Mouse (Mus musculus): ENCODE data around the gene Sema4g. TPM values are rescaled to one million over a fixed set of nuclear protein-coding genes. Genes with fewer than 3 reads are reported as not detected.
A peak's percentile ranks its signal among the peaks of the same experiment; 100 is the strongest.
"Not testable (repeated sequence)": the region's sequence is repeated elsewhere in the genome, so short reads cannot be mapped to it uniquely, and the experiment has no call there.

Sema4g gene
- total RNA-seq, 2 experiments from 2014 or later, result 59.6 to 62.9 TPM

DNA sequence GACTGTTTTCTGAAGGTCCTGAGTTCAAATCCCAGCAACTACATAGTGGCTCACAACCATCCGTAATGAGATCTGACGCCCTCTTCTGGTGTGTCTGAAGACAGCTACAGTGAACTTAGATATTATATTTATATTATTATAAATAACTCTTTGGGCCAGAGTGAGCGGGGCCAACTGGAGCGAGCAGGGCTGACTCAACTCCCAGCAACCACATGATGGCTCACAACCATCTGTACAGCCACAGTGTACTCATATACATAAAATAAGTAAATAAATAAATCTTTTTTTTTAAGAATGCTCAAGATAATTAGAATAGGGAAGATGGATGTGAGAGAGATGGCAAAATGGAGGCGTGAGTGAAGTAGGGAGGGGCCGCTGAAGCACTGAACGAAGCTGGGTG lies 49.3 kb downstream of the Sema4g start:
- intact Hi-C loops (cut with DNase I); DNase-seq (ENCODE audit: extremely low spot score in 1 of 2, low spot score in 2 of 2): not testable (repeated sequence)

- peak in 1 of 2 experiments; percentile 37 for DNase-seq (ENCODE audit: extremely low spot score in 1 of 2, low spot score in 2 of 2)
- intact Hi-C loops (cut with DNase I), result no loop called here
Observed at GRCm38 (mm10) chr19:45040214-45040613, 51.3 kb downstream of the Sema4g start.

DNA sequence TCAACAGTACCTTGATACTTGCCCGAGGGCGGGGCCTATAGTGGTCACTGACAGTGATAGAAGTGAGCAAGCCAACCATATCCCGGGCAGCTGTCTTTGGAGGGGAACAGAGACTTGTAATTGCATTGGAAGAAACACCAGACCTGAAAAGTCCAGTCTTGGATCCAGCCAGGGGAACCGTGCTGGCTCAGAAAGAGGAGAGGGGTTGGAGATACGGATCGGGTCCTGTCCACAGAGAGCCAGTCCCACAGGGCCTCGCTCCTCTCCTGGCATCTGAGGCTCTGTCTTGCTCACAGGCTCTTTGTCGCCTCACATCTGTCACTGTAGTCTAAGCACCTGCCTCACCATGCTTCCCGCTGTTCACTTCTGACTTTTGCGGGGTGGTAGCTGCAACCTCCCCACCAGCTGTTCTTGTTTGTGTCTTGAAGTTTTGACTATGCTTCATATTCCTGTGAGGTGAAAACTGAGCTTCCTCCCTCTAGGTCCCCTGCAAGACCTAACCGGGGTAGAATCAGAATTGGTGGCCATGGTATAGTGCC lies 55.6 kb downstream of the Sema4g start:
- intact Hi-C loops (cut with DNase I), result no loop called here
- DNase-seq (ENCODE audit: extremely low spot score in 1 of 2, low spot score in 2 of 2), result peak in 1 of 2 experiments; percentile 20

GRCm38 (mm10) chr19:45045236-45045635 lies 56.3 kb downstream of the Sema4g start:
- intact Hi-C loops (cut with DNase I), result no loop called here
- no peak for DNase-seq (ENCODE audit: extremely low spot score in 1 of 2, low spot score in 2 of 2)

DNA sequence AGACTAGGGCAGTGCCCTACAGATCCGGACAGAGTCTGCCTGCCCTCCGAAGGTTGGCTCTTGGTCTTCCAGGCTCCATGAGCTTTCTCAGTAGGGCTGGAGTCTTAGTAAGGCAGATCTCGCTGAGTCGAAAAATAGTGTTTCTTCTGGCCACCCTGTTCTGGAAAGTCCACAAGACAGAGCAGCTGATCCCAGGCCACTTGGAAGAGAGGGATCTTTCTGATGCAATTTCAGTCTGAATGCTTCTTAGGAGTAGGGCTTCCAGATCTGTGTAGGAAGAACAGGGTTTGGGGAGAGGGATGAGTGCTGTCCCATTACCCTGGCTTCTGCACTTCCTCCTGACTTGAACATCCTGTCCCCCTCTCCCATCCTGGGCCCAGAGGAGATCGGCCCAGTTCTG lies 56.8 kb downstream of the Sema4g start, which contains the start of gene Pdzd7:
TSS of gene Pdzd7 (minus strand) at position 67 of the 400 bp plus-strand sequence.
- intact Hi-C loops (cut with DNase I), result no loop called here
- no peak for DNase-seq (ENCODE audit: extremely low spot score in 1 of 2, low spot score in 2 of 2)

DNA sequence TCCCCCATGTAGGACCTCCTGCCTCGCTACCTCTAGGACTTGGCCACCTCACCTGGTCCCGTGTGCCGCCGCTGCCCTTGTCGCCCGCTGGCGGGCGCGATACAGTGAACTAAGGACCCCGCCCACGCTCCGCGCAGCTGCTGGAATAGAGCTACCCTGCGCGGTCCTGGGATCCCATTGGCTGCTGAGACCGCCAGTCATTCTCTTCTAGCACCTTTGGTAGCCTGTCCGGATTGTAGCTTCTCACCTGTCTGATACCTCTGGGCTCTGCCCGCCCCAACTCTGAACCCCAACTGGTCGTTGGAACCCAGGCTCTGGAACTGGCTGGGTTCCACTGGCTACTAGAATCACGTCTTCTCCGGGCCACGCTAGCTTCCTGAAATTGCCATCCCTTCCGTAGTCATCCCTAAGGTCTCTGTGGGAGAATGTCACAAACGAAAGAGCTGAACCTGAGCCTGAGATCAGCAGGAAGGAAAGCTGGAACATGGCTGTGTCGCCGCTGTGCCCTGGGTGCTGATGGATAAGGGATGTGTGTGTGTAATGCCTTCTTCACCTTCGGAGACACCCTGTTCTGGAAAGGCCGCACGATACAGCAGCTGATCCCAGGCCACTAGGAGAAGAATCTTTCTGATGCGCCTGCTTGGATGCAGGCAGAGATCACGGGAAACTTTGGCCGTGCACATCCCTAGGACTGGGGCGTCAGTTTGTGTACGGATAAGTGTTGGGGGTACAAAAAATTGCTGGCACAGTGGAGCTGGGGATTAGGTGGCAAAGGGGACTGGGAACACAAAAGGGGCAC lies 57.8 kb downstream of the Sema4g start:
- intact Hi-C loops (cut with DNase I), result no loop called here
- peak; percentile 77 to 90 for DNase-seq (ENCODE audit: extremely low spot score in 1 of 2, low spot score in 2 of 2)

DNA sequence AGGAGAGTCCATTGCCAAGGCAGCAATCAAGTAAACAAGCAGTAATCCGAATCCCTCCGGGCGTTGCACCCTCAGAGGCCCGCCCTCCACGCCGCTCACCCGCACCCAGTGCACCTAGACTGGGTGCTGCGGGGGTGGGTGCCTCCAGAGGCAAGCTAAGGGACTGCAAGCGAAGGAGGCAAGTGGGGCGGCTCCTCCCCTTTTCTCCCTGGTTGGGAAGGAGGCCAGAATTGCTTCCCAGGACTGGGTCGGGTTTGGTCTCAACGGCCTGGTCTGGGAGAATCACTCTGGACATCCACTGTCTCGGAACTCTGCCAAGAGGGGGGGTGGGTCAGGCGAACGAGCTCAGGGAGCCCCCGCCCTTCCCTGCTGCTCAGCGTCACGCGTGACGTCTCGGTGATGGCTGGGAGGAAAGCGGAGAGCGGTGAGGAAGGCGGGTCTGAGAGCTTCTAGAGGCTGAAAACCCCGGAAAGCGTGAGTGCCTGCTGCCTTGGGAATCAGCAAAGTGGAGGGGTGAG lies 58.6 kb downstream of the Sema4g start, which contains the start of gene Sfxn3:
TSS of gene Sfxn3 (plus strand) at position 87 of the 518 bp plus-strand sequence.
- intact Hi-C loops (cut with DNase I), result no loop called here

DNA sequence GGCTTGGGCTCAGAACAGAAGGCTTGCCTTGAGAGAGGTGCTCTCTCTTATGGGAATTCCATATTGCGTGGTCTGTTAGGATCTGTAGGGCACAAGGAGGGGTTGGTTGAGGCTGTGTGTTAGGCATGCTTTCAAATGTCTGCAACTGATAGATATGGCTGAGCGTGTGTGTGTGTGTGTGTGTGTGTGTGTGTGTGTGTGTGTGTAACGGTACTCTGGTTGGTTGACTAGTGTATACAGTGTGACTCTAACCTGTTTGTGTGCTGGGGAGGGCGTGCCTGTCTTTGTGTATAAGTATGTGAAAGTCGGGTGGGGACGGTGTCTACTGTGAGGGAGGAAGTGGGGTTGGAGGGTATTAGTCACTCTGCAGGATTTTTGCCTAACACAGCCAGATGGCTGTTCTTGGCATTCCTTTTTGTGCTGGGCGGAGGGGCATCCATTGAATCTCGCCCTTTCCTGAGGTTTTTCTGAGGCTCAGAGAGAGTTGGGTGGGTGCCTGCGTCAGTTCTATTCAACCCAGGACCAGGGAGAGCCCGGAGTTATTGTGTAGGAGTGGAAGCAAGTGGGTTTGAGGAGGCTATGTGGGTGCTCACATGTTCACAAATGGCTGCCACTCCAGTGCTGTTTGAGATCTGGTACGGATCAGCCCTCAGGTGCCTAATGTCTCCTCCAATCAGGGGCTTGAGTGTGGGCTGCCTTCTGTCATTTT lies 59.2 kb downstream of the Sema4g start:
- DNase-seq (ENCODE audit: extremely low spot score in 1 of 2, low spot score in 2 of 2), result peak; percentile 69 to 70
- intact Hi-C loops (cut with DNase I), result no loop called here

More for the DNA sequence above, 58.6 kb downstream of the Sema4g start, which contains the start of gene Sfxn3:
- DNase-seq (ENCODE audit: extremely low spot score in 1 of 2, low spot score in 2 of 2), result peak; percentile 94 to 98

DNA sequence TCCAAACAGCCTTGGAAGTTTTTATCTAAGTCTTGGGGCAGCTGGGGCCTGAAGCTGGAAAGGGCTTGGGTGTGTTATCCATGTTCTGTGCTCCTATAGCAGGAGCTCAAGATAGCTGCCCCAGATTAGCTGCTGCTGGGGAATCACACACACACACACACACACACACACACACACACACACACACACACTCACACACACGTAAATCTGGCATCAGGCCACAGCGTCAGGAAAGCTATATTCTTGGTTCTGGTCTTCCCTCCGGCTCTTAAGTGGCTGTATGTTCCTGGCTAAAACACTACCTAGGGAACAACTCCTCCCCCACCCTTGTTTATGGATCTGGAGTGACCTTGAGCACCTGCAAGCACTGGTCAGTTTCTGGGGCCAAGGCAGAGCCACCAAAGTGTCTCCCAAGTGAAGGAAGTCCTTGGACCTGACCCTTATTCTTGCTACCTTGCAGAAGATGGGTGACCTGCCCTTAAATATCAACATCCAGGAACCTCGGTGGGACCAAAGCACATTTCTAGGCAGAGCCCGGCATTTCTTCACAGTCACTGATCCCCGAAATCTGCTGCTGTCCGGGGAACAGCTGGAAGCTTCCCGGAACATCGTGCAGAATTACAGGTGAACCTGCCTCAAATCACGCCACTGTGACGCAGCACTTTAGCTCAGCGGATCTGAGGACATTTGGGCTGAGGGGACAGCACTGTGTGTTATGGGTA lies 59.9 kb downstream of the Sema4g start:
- peak in 1 of 2 experiments; percentile 44 for DNase-seq (ENCODE audit: extremely low spot score in 1 of 2, low spot score in 2 of 2)
- intact Hi-C loops (cut with DNase I), result no loop called here

DNA sequence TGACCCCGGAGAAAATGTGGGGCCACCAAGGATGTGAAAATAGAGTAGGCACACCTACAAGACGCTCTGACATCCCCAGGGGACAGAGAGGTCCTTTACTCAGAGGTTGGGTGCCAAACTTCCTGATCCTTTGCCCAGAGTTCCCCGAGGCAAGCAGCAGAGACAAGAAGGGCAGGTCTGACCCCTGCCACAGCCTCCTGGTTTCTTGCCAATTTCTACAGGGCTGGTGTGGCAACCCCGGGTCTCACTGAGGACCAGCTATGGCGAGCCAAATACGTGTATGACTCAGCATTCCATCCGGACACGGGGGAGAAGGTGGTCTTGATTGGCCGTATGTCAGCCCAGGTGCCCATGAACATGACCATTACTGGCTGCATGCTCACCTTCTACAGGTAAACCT lies 60.6 kb downstream of the Sema4g start:
- peak in 1 of 2 experiments; percentile 31 for DNase-seq (ENCODE audit: extremely low spot score in 1 of 2, low spot score in 2 of 2)
- intact Hi-C loops (cut with DNase I), result no loop called here

Other genes with a start within 250 kb of the Sema4g start
- not detected for gene Pax2, start 233.1 kb upstream of the Sema4g start, total RNA-seq (2021)
- 10 to 100 TPM; 29.9 to 30.4 TPM for gene Slf2, start 58.0 kb upstream of the Sema4g start, total RNA-seq (2021)
- 10 to 100 TPM; 11.7 to 12.2 TPM for gene Twnk, start 16.6 kb downstream of the Sema4g start, total RNA-seq (2021)
- 10 to 100 TPM; 48.1 to 50.1 TPM for gene Mrpl43, start 17.3 kb downstream of the Sema4g start, total RNA-seq (2021)
- gene Lzts2, start 25.3 kb downstream of the Sema4g start, total RNA-seq (2021), result 10 to 100 TPM; 24.5 to 25.6 TPM
- 1 to 10 TPM; 4.1 to 4.7 TPM for gene Pdzd7, start 56.6 kb downstream of the Sema4g start, total RNA-seq (2021)
- 100 to 1,000 TPM; 116 to 122 TPM for gene Sfxn3, start 58.4 kb downstream of the Sema4g start, total RNA-seq (2021)
- gene Kazald1, start 86.1 kb downstream of the Sema4g start, total RNA-seq (2021), result 1 to 10 TPM; 1.6 to 2.0 TPM
- gene Tlx1, start 161.6 kb downstream of the Sema4g start, total RNA-seq (2021), result not detected
- gene Lbx1, start 246.7 kb downstream of the Sema4g start, total RNA-seq (2021), result not detected